Mouse (Mus musculus) frontal cortex, adult 2 months (tissue): ENCODE measurements at regions not wholly inside any gene's neighbourhood (a gene's known extent, or its start where the extent isn't known, plus 50 kb on each side); places are given as distances from the start of the nearest gene placed in this dataset.

Source experiments
- DNase-seq, 2 experiments: peaks; one replicate each; pipeline ENCODE4 v3.0.0; 2022; ENCODE audit warnings: low spot score in 1 of 2; ENCODE audit errors: extremely low spot score in 1 of 2

GRCm38 (mm10) chr1:190067181-190067580 lies 103.3 kb downstream of the Prox1 start:
- DNase-seq = no peak

- DNase-seq = no peak
Measured at GRCm38 (mm10) chr1:190066426-190066825, 104.1 kb downstream of the Prox1 start.

GRCm38 (mm10) chr1:190061560-190062295 lies 108.8 kb downstream of the Prox1 start:
- no peak for DNase-seq

- no peak for DNase-seq
Measured at GRCm38 (mm10) chr1:190059025-190059424, 111.5 kb downstream of the Prox1 start.

- DNase-seq = no peak
Measured at GRCm38 (mm10) chr1:190056931-190057330, 113.6 kb downstream of the Prox1 start.

- no peak for DNase-seq
Measured at GRCm38 (mm10) chr1:190051903-190052302, 118.6 kb downstream of the Prox1 start.

GRCm38 (mm10) chr1:190048521-190049170 lies 121.9 kb downstream of the Prox1 start:
- no peak for DNase-seq

GRCm38 (mm10) chr1:190047201-190047600 lies 123.3 kb downstream of the Prox1 start:
- no peak for DNase-seq

- DNase-seq = peak in 1 of 2 experiments; percentile 46
Measured at GRCm38 (mm10) chr1:190045797-190046196, 123.6 kb upstream of the Smyd2 start.

GRCm38 (mm10) chr1:190044036-190044435 lies 121.9 kb upstream of the Smyd2 start:
- DNase-seq = no peak

GRCm38 (mm10) chr1:190043156-190043555 lies 121.0 kb upstream of the Smyd2 start:
- DNase-seq = no peak

GRCm38 (mm10) chr1:190042197-190042596 lies 120.0 kb upstream of the Smyd2 start:
- no peak for DNase-seq

GRCm38 (mm10) chr1:190041096-190041706 lies 119.0 kb upstream of the Smyd2 start:
- no peak for DNase-seq

- no peak for DNase-seq
Measured at GRCm38 (mm10) chr1:190038046-190038445, 115.9 kb upstream of the Smyd2 start.

- DNase-seq = no peak
Measured at GRCm38 (mm10) chr1:190036726-190037125, 114.6 kb upstream of the Smyd2 start.

- no peak for DNase-seq
Measured at GRCm38 (mm10) chr1:190035935-190036334, 113.8 kb upstream of the Smyd2 start.

GRCm38 (mm10) chr1:190034091-190034490 lies 111.9 kb upstream of the Smyd2 start:
- DNase-seq = no peak

GRCm38 (mm10) chr1:190027536-190027935 lies 105.4 kb upstream of the Smyd2 start:
- DNase-seq = no peak

GRCm38 (mm10) chr1:190009466-190009865 lies 87.3 kb upstream of the Smyd2 start:
- DNase-seq = no peak

GRCm38 (mm10) chr1:190007271-190007670 lies 85.1 kb upstream of the Smyd2 start:
- DNase-seq = no peak

GRCm38 (mm10) chr1:190001084-190001483 lies 78.9 kb upstream of the Smyd2 start:
- no peak for DNase-seq

- DNase-seq = no peak
Measured at GRCm38 (mm10) chr1:189993706-189994105, 71.5 kb upstream of the Smyd2 start.
